Mouse (Mus musculus): ENCODE measurements around the gene Prmt7. TPM values are rescaled to one million over a fixed set of nuclear protein-coding genes. Genes with fewer than 3 reads are reported as not detected.

Prmt7 gene
- total RNA-seq, 1 experiment, result 55.8 TPM

DNA sequence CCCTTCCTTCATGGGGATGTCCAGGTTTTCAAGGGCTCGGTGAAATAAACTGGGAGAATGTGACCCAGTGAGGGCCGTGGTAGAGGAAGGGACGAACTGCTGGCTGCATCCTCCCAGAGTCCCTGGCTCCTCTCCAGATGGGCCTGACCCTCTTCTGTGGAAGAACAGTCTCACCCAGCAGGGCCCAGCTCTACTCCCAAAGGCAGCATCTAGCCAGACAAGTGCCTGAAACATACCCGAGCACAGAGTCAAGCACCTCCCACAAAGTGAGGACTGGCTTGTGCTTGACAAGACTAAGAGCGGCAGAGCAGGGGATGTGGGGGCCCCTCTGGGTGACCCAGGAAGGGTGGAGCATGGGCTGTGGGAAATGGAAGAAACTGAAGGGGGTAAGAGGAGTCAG, 51.6 kb downstream of the Prmt7 start:
- no peak overlapping the region for H3K27ac ChIP-seq (ENCODE audit: insufficient read depth, low read depth, low read length, poor library complexity, severe bottlenecking)
- TF ChIP-seq MAFK (IDR thresholded peaks at IDR 0.05; ENCODE audit: insufficient read depth, low read depth, low read length) (no peak), CHD2 (IDR thresholded peaks at IDR 0.05; ENCODE audit: low read depth, low read length) (no peak)
- H3K4me3 ChIP-seq (ENCODE audit: insufficient read depth in 1 of 2, low read depth in 1 of 2, low read length in 2 of 2, poor library complexity in 1 of 2, severe bottlenecking in 1 of 2), result no peak overlapping the region
- H3K36me3 ChIP-seq (ENCODE audit: control insufficient read depth, insufficient read depth, low read length, poor library complexity, severe bottlenecking), result peaks cover 2% of the 10 kb centered on the region; the same call in 1 of the 2 replicates
- no peak overlapping the region for H3K9ac ChIP-seq (ENCODE audit: insufficient read depth, low read depth, low read length, poor library complexity, severe bottlenecking)
- no peak for DNase-seq (ENCODE audit: low read depth, low spot score)
- in situ Hi-C loops (cut with MboI; ENCODE audit: low sequenced_read_pairs in 2 of 2, unreplicated experiment in 2 of 2), result no loop called here
- no peaks in the 10 kb centered on the region for H3K9me3 ChIP-seq (ENCODE audit: control insufficient read depth, insufficient read depth, low read depth, low read length)
- H3K4me1 ChIP-seq (ENCODE audit: control insufficient read depth in 2 of 2, insufficient read depth in 2 of 2, low read length in 2 of 2, poor library complexity in 1 of 2), result 0 out of 4 replicates have a peak, but pooled peaks cover 0 to 3% of the 10 kb centered on the region in 2 experiments

DNA sequence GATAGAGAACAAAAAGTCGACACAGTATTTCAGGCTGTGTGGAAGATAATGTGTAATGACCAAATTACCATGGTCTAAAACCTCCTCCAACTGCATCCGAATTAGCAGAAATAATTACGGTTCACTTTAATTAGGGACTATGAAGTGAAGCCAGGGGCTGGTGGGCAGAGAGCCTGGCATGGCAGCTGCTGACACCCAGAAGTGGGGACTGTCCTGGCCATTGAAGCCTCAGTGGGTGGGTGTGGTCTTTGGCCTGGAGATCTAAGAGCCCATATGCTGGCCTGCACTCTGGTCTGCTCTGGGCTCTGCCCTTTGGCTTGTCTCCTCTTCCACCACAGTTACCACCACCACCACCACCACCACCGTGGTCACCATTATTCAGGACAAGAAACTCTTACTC, 53.2 kb downstream of the Prmt7 start:
- Histone ChIP-seq H3K4me1 (ENCODE audit: control insufficient read depth in 2 of 2, insufficient read depth in 2 of 2, low read length in 2 of 2, poor library complexity in 1 of 2) (0 out of 4 replicates have a peak, but pooled peaks cover 0 to 3% of the 10 kb centered on the region in 2 experiments), H3K9ac (ENCODE audit: insufficient read depth, low read depth, low read length, poor library complexity, severe bottlenecking) (no peak overlapping the region)
- TF ChIP-seq CHD2 (IDR thresholded peaks at IDR 0.05; ENCODE audit: low read depth, low read length) (no peak), ZC3H11A (IDR thresholded peaks at IDR 0.05; ENCODE audit: borderline replicate concordance, low read depth, low read length) (no peak), ZNF384 (IDR thresholded peaks at IDR 0.05; ENCODE audit: low read depth, low read length) (no peak)

DNA sequence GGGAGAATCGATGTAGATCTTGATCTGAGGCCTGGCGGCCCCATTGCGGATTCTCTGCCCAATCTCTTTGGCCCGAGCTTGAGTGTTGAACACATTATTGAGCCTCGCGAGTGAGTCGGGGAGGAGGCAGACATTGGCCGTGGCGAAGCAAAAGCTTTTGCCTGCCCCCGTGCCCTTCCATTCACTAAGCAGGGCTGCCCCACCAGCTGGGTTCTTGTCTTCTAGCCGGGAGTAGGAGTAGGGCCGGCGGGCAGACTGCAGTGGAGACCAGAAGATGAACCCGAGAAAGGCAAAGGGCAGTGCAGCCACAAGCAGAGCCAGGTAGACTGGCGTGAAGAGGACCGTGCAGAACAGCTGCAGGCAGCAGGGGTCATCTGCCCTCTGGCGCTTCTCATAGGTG, 54.7 kb downstream of the Prmt7 start:
- no peak overlapping the region for H3K27ac ChIP-seq (ENCODE audit: insufficient read depth, low read depth, low read length, poor library complexity, severe bottlenecking)
- in situ Hi-C loops (cut with MboI; ENCODE audit: low sequenced_read_pairs in 2 of 2, unreplicated experiment in 2 of 2), result no loop called here

More for the DNA sequence above, 53.2 kb downstream of the Prmt7 start:
- Histone ChIP-seq H3K4me3 (ENCODE audit: insufficient read depth in 1 of 2, low read depth in 1 of 2, low read length in 2 of 2, poor library complexity in 1 of 2, severe bottlenecking in 1 of 2) (no peak overlapping the region), H3K9me3 (ENCODE audit: control insufficient read depth, insufficient read depth, low read depth, low read length) (no peaks in the 10 kb centered on the region), H3K36me3 (ENCODE audit: control insufficient read depth, insufficient read depth, low read length, poor library complexity, severe bottlenecking) (peaks cover 2% of the 10 kb centered on the region; the same call in 1 of the 2 replicates), H3K27ac (ENCODE audit: insufficient read depth, low read depth, low read length, poor library complexity, severe bottlenecking) (no peak overlapping the region)
- no peak for DNase-seq (ENCODE audit: low read depth, low spot score)
- in situ Hi-C loops (cut with MboI; ENCODE audit: low sequenced_read_pairs in 2 of 2, unreplicated experiment in 2 of 2), result no loop called here

DNA sequence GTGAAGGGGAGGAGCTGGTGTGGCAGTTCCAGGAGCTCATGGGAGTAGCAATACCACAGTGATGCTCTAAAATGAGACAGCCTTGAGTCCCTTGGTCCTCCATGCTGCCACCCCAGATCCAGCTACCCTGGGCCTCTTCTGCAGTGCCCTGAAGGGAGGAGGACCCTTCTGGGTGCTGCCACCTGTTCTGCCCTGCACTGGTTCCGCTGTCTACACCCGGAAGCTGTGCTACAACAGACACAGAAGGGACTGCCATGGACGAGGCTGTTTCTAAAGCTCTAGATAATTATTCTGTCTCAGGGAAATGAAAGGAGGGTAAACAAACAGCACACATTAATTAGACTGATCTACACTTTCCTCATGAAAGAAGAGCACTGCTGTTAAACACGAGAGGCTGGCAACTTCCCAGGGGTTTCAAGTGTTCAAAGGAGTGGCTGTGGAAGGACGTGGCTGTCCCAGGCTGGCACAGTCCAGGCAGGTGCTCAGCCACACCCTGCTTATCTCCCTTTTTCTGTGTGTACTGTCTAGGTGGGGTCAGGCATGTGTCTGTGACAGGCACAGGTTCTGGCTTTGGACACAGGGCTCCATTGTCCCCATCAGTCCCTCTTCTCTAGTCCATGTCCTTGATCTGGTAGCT, 58.1 kb downstream of the Prmt7 start:
- no peak overlapping the region for H3K4me3 ChIP-seq (ENCODE audit: insufficient read depth in 1 of 2, low read depth in 1 of 2, low read length in 2 of 2, poor library complexity in 1 of 2, severe bottlenecking in 1 of 2)
- H3K4me1 ChIP-seq (ENCODE audit: control insufficient read depth in 2 of 2, insufficient read depth in 2 of 2, low read length in 2 of 2, poor library complexity in 1 of 2), result 0 out of 4 replicates have a peak, but pooled peaks cover 0 to 3% of the 10 kb centered on the region in 2 experiments
- TF ChIP-seq ZNF384 (IDR thresholded peaks at IDR 0.05; ENCODE audit: low read depth, low read length) (no peak), MAFK (IDR thresholded peaks at IDR 0.05; ENCODE audit: insufficient read depth, low read depth, low read length) (no peak)
- H3K27ac ChIP-seq (ENCODE audit: insufficient read depth, low read depth, low read length, poor library complexity, severe bottlenecking), result no peak overlapping the region
- in situ Hi-C loops (cut with MboI; ENCODE audit: low sequenced_read_pairs in 2 of 2, unreplicated experiment in 2 of 2), result no loop called here
- H3K9me3 ChIP-seq (ENCODE audit: control insufficient read depth, insufficient read depth, low read depth, low read length), result no peaks in the 10 kb centered on the region
- no peaks in the 10 kb centered on the region for H3K36me3 ChIP-seq (ENCODE audit: control insufficient read depth, insufficient read depth, low read length, poor library complexity, severe bottlenecking)
- H3K9ac ChIP-seq (ENCODE audit: insufficient read depth, low read depth, low read length, poor library complexity, severe bottlenecking), result no peak overlapping the region
- no peak for DNase-seq (ENCODE audit: low read depth, low spot score)

More for the DNA sequence above, 54.7 kb downstream of the Prmt7 start:
- DNase-seq (ENCODE audit: low read depth, low spot score), result no peak
- no peaks in the 10 kb centered on the region for H3K9me3 ChIP-seq (ENCODE audit: control insufficient read depth, insufficient read depth, low read depth, low read length)
- H3K36me3 ChIP-seq (ENCODE audit: control insufficient read depth, insufficient read depth, low read length, poor library complexity, severe bottlenecking), result no peaks in the 10 kb centered on the region
- H3K4me3 ChIP-seq (ENCODE audit: insufficient read depth in 1 of 2, low read depth in 1 of 2, low read length in 2 of 2, poor library complexity in 1 of 2, severe bottlenecking in 1 of 2), result peak overlapping the region; percentile 20 to 33; a peak in 2 of 4 replicates
- H3K9ac ChIP-seq (ENCODE audit: insufficient read depth, low read depth, low read length, poor library complexity, severe bottlenecking), result no peak overlapping the region
- TF ChIP-seq ZNF384 (IDR thresholded peaks at IDR 0.05; ENCODE audit: low read depth, low read length), result no peak
- no peak for TF ChIP-seq HCFC1 (IDR thresholded peaks at IDR 0.05; ENCODE audit: borderline replicate concordance, insufficient read depth, low read length)
- no peak for TF ChIP-seq CHD2 (IDR thresholded peaks at IDR 0.05; ENCODE audit: low read depth, low read length)
- TF ChIP-seq MAFK (IDR thresholded peaks at IDR 0.05; ENCODE audit: insufficient read depth, low read depth, low read length), result no peak
- no peak for TF ChIP-seq ZC3H11A (IDR thresholded peaks at IDR 0.05; ENCODE audit: borderline replicate concordance, low read depth, low read length)
- 0 out of 4 replicates have a peak, but pooled peaks cover 0 to 3% of the 10 kb centered on the region in 2 experiments for H3K4me1 ChIP-seq (ENCODE audit: control insufficient read depth in 2 of 2, insufficient read depth in 2 of 2, low read length in 2 of 2, poor library complexity in 1 of 2)

DNA sequence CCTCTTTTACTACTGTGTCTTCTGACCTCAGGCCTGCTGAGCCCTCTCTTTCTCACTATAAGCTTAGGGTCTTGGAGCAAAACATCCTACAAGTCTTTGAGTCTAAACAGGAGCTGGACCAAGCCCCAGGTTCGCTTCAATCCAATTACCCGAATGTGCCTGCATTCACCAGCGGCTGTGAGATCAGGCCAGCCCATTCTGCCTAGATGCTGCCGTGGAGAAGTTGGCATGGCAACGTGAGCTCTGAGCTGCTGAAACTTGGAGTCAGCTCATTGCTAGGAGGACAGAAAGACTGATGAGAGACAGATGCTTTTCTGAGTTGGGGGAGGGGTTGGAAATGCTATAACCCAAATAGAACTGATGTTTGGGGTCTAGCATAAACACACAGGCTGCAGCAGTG, 60.1 kb downstream of the Prmt7 start:
- Histone ChIP-seq H3K4me3 (ENCODE audit: insufficient read depth in 1 of 2, low read depth in 1 of 2, low read length in 2 of 2, poor library complexity in 1 of 2, severe bottlenecking in 1 of 2) (no peak overlapping the region), H3K4me1 (ENCODE audit: control insufficient read depth in 2 of 2, insufficient read depth in 2 of 2, low read length in 2 of 2, poor library complexity in 1 of 2) (0 out of 4 replicates have a peak, but pooled peaks cover 0 to under 1% of the 10 kb centered on the region in 2 experiments), H3K9ac (ENCODE audit: insufficient read depth, low read depth, low read length, poor library complexity, severe bottlenecking) (no peak overlapping the region), H3K9me3 (ENCODE audit: control insufficient read depth, insufficient read depth, low read depth, low read length) (no peaks in the 10 kb centered on the region), H3K27ac (ENCODE audit: insufficient read depth, low read depth, low read length, poor library complexity, severe bottlenecking) (no peak overlapping the region), H3K36me3 (ENCODE audit: control insufficient read depth, insufficient read depth, low read length, poor library complexity, severe bottlenecking) (no peaks in the 10 kb centered on the region)
- no peak for DNase-seq (ENCODE audit: low read depth, low spot score)
- in situ Hi-C loops (cut with MboI; ENCODE audit: low sequenced_read_pairs in 2 of 2, unreplicated experiment in 2 of 2), result no loop called here
- TF ChIP-seq ZC3H11A (IDR thresholded peaks at IDR 0.05; ENCODE audit: borderline replicate concordance, low read depth, low read length) (no peak), ZNF384 (IDR thresholded peaks at IDR 0.05; ENCODE audit: low read depth, low read length) (no peak), HCFC1 (IDR thresholded peaks at IDR 0.05; ENCODE audit: borderline replicate concordance, insufficient read depth, low read length) (no peak), MAFK (IDR thresholded peaks at IDR 0.05; ENCODE audit: insufficient read depth, low read depth, low read length) (no peak), CHD2 (IDR thresholded peaks at IDR 0.05; ENCODE audit: low read depth, low read length) (no peak)

Measured in ES-E14 (cell line).